Mouse (Mus musculus) liver, adult 2 months (tissue): Measurements from ENCODE around the gene Bbox1. TPM values are rescaled to one million over a fixed set of nuclear protein-coding genes. Genes with fewer than 3 reads are reported as not detected.
A peak's percentile ranks its signal among the peaks of the same experiment; 100 is the strongest.

ENCODE experiments used
- DNase-seq: peaks from one replicate; pipeline ENCODE4 v3.0.0-alpha.2; 2011; ENCODE audit warnings: low read depth, low spot score; ENCODE audit errors: extremely low read depth
- H3K27ac ChIP-seq: fragments of 200-500 bp; replicated peaks from 2 replicates; pipeline ENCODE4 v1.5.1; 2012; ENCODE audit warnings: low read depth, mild to moderate bottlenecking, control low read depth, inconsistent platforms, low read length; ENCODE audit not compliant: insufficient read depth
- H3K27me3 ChIP-seq: fragments of 200-500 bp; 2 replicates; pipeline ENCODE4 v1.6.1; 2012; ENCODE audit warnings: mild to moderate bottlenecking, moderate library complexity, low read length, inconsistent platforms; ENCODE audit not compliant: control insufficient read depth, insufficient read depth
- H3K36me3 ChIP-seq: fragments of 200-500 bp; 2 replicates; pipeline ENCODE4 v1.6.1; 2012; ENCODE audit warnings: low read length, inconsistent platforms; ENCODE audit not compliant: control insufficient read depth, insufficient read depth
- H3K4me1 ChIP-seq: fragments of 200-500 bp; 2 replicates; pipeline ENCODE4 v1.6.1; 2011; ENCODE audit warnings: low read length; ENCODE audit not compliant: control insufficient read depth, insufficient read depth
- H3K4me3 ChIP-seq: fragments of 200-500 bp; 2 replicates; pipeline ENCODE4 v1.5.1; 2011; ENCODE audit warnings: low read depth, mild to moderate bottlenecking, control low read depth, low read length, moderate library complexity; ENCODE audit not compliant: insufficient read depth
- H3K79me2 ChIP-seq: fragments of 200-500 bp; 2 replicates; pipeline ENCODE4 v1.6.1; 2012; ENCODE audit warnings: inconsistent platforms, mild to moderate bottlenecking, low read length, moderate library complexity; ENCODE audit not compliant: control insufficient read depth, insufficient read depth
- H3K9ac ChIP-seq: fragments of 200-500 bp; 2 replicates; pipeline ENCODE4 v1.6.1; 2012; ENCODE audit warnings: low read depth, mild to moderate bottlenecking, control low read depth, inconsistent platforms, low read length
- CTCF ChIP-seq: fragments of 200-500 bp; IDR thresholded peaks from 2 replicates; pipeline ENCODE4 v1.5.1; 2011; ENCODE audit warnings: low read depth, low read length, control low read depth
- POLR2A ChIP-seq: fragments of 200-500 bp; IDR thresholded peaks from 2 replicates; pipeline ENCODE4 v1.6.1; 2011; ENCODE audit warnings: low read length, control low read depth; ENCODE audit not compliant: insufficient read depth; ENCODE audit errors: extremely low read depth
- WGBS: fragments of 180-500 bp; shearing (Covaris S2); methylation state at CpG from one replicate; pipeline ENCODE4 v1.1.7; 2018; 5-methylcytosine and 5-hydroxymethylcytosine counted together
- polyA plus RNA-seq: library from polyadenylated mRNA; depleted of rRNA; stranded (reverse); fragments of >200 nt; gene quantifications from 2 replicates; pipeline ENCODE4 v1.2.3, GENCODE M21; 2012
- total RNA-seq: library from RNA; depleted of rRNA; stranded (reverse); fragments of >200 nt; gene quantifications from 2 replicates; pipeline ENCODE4 v1.2.3, GENCODE M21; 2014

The Bbox1 gene
- total and polyA plus RNA-seq, 2 experiments: 37.7 to 168 TPM

DNA sequence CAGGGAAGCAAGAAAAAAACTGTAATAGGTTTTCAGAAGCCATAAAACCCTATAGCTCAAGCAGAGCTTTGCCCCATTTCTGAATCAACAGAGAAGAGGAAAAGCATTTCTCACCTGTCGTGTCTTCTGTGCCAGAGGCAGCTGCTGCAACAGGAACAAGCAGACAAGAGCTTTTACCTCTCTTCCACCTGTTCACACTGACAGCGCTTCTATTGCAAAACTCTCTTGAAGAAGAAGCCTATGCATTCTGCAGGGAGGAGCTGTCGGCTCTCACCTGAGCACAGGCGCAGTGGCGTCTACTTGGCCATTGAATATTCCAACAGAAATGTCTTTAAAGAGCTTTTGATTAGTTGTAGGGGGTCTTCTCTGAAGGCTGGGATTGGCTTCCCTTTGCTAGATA is 286 bp downstream of the Bbox1 start:
- H3K27ac ChIP-seq: peak overlapping the region; percentile 87
- no peak for TF ChIP-seq POLR2A
- TF ChIP-seq CTCF: no peak
- H3K9ac ChIP-seq: peak overlapping the region; percentile 31; the same call in 1 of the 2 replicates
- peaks cover 14% of the 10 kb centered on the region for H3K4me1 ChIP-seq
- no peaks in the 10 kb centered on the region for H3K27me3 ChIP-seq
- H3K36me3 ChIP-seq: no peaks in the 10 kb centered on the region
- H3K4me3 ChIP-seq: peak overlapping the region; percentile 23
- 44% methylated on average over 5 of the region's 5 CpGs for WGBS
- H3K79me2 ChIP-seq: no peaks in the 10 kb centered on the region; the same call in 1 of the 2 replicates
- peak; percentile 63 for DNase-seq

DNA sequence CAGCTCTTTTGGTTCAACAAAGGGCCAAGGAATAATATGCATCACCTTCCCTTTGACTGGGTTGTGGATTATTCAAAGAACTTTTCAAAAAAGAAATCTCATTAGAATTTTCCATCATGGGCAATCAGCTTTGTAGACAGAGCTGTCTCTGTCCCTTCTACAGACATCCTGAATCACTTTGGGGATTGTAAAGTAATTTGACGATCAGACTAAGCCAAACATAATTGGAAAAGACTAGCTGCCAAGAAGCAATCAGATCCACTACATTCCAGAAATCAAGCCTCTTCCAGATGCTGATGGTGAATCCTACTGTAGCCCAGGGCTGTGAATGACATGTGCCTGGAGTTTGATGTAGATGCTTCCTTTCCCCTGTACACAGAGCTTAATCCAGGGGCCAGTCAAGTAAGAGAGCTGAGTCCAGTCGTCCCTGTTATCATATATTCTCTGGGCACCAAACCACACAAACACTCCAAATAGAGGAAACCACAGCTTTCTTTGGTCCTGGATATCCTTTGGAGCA is 995 bp downstream of the Bbox1 start:
- no peaks in the 10 kb centered on the region; the same call in 1 of the 2 replicates for H3K79me2 ChIP-seq
- TF ChIP-seq POLR2A (no peak), CTCF (no peak)
- WGBS: 23% methylated on average over 2 of the region's 2 CpGs
- peak overlapping the region; percentile 53 for H3K9ac ChIP-seq
- no peaks in the 10 kb centered on the region for H3K27me3 ChIP-seq
- peak overlapping the region; percentile 87 for H3K27ac ChIP-seq
- no peaks in the 10 kb centered on the region for H3K36me3 ChIP-seq
- H3K4me3 ChIP-seq: peak overlapping the region; percentile 48
- H3K4me1 ChIP-seq: peaks cover 13% of the 10 kb centered on the region
- DNase-seq: no peak

DNA sequence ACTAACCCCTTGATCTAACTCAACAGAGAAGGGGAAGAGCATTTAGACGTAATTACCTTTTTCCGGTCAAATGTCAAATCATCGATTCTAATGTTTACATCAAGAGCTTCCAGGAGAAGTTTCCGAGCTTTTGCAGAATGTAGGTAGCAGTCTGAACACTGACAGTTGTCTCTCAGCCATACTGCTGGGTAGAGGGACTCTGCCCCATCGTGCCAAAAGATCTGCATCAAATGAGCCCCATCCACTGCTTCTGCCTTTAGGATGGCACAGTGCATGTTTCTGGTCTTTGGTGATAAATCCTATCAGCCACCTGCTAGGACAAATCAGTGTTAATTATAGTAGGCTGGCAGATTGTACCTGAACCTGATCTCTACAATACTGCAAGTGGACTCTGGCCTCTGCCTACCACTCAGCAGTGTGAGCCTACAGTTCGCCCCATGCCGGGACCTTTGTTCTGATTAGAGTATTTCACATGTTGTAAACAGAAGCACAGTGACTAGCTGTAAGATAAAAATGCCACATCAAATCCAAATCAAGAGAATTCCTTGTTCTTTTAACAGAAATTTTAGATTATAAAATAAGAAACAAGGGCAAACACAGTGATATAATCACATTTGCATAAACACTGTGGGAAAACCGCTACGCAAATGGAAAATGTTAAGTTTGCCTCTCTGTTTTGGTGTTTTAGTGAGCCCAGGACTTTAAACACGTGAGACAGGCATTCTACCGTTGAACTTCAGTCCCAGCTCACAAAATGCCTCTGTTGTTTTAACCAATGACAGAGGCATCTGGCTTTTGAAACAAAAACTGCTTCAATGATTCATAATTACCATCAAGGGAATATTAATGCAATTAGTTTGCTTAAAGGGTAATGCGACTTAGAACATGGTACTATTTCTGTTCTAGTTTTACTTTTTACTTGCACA is 8.7 kb downstream of the Bbox1 start:
- DNase-seq: peak; percentile 99
- peak overlapping the region; percentile 84 for H3K4me3 ChIP-seq

GRCm38 (mm10) chr2:110302261-110302660 is 12.1 kb downstream of the Bbox1 start:
- peak; percentile 77 for DNase-seq
- Histone ChIP-seq H3K27me3 (no peaks in the 10 kb centered on the region), H3K79me2 (peaks cover 14% of the 10 kb centered on the region; the same call in 1 of the 2 replicates), H3K4me1 (peaks cover 19% of the 10 kb centered on the region; the same call in 1 of the 2 replicates), H3K27ac (peak overlapping the region; percentile 78), H3K9ac (peak overlapping the region; percentile 29; the same call in 1 of the 2 replicates), H3K4me3 (peak overlapping the region; percentile 30; the same call in 1 of the 2 replicates), H3K36me3 (peaks cover 42% of the 10 kb centered on the region)
- 8% methylated on average over 2 of the region's 2 CpGs for WGBS
- TF ChIP-seq POLR2A (no peak), CTCF (no peak)

More for the DNA sequence above, 8.7 kb downstream of the Bbox1 start:
- Histone ChIP-seq H3K4me1 (peaks cover 19% of the 10 kb centered on the region; the same call in 1 of the 2 replicates), H3K9ac (peak overlapping the region; percentile 93), H3K27ac (peak overlapping the region; percentile 97), H3K79me2 (peaks cover 14% of the 10 kb centered on the region; the same call in 1 of the 2 replicates), H3K36me3 (peaks cover 20% of the 10 kb centered on the region), H3K27me3 (no peaks in the 10 kb centered on the region)
- WGBS: 18% methylated on average over 12 of the region's 12 CpGs
- TF ChIP-seq POLR2A (no peak), CTCF (no peak)

DNA sequence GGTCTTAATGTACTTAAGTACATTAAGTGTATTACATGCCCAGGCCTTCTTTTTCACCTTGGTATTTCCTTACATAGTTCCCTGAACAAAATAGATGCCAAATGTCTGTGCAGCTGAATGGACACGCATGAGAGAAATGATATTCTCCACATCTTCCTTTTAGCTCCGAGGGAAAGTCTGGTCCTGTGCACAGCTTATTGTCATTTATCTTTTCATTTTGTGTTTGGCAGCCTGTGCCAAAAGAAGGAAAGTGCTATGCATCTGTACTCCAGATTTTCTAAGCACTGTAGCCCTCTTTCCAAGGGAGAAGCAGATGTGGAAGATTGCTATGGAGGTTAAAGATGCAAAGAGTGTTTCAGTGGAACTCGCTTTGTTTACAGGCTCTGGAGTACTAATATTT is 13.0 kb downstream of the Bbox1 start:
- H3K36me3 ChIP-seq: peaks cover 42% of the 10 kb centered on the region
- H3K4me3 ChIP-seq: no peak overlapping the region
- peaks cover 14% of the 10 kb centered on the region; the same call in 1 of the 2 replicates for H3K79me2 ChIP-seq
- WGBS: 47% methylated on average over 3 of the region's 3 CpGs
- no peak overlapping the region for H3K27ac ChIP-seq
- no peak for DNase-seq
- peaks cover 14% of the 10 kb centered on the region; the same call in 1 of the 2 replicates for H3K4me1 ChIP-seq
- TF ChIP-seq CTCF (no peak), POLR2A (no peak)
- no peaks in the 10 kb centered on the region for H3K27me3 ChIP-seq
- no peak overlapping the region for H3K9ac ChIP-seq

- peaks cover 8% of the 10 kb centered on the region; the same call in 1 of the 2 replicates for H3K79me2 ChIP-seq
- 84% methylated on average over 3 of the region's 3 CpGs for WGBS
- no peak for DNase-seq
- H3K36me3 ChIP-seq: peaks cover 57% of the 10 kb centered on the region
- no peak overlapping the region for H3K4me3 ChIP-seq
- no peak overlapping the region for H3K9ac ChIP-seq
- H3K4me1 ChIP-seq: peaks cover 2% of the 10 kb centered on the region
- no peak for TF ChIP-seq CTCF
- TF ChIP-seq POLR2A: no peak
- H3K27me3 ChIP-seq: no peaks in the 10 kb centered on the region
- H3K27ac ChIP-seq: no peak overlapping the region
Measured at GRCm38 (mm10) chr2:110294927-110295326, 19.4 kb downstream of the Bbox1 start.
